ENCODE assay signal across 18 mouse cellular contexts in the genomic region with DNA sequence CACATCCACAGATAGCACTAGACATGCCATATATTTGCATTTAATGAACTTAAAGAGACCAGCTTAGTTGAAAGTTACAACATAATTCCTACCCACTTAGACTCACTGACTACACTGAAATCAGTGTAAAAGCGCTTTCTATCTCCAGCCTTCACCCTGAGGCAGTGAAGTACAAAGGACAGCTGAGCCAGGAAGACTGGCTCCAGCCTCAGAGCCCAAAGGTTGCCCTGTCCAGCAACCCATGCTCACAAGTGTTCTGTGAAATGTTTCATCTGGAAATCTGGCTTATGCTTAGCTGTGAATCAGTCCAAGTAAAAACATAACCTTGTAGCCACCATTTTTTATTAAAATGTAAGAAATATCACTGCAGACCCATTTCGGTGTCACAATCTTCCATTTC.
"Had no signal": no experiment of that assay in that cellular context is flagged by ENCODE, and none has a peak within 500 bp of the region (broad histone marks: within the 10 kb centered on the region; RNA-seq: fewer than 3 reads in every experiment).

No protein-coding gene starts in this region.

- H3K4me3 ChIP-seq: midbrain, embryonic 10.5 days; midbrain, embryonic 12.5 days; myocyte; neural tube, embryonic 13.5 days; neural tube, embryonic 15.5 days had no signal

- H3K4me1 ChIP-seq: midbrain, embryonic 10.5 days; midbrain, embryonic 12.5 days; neural tube, embryonic 13.5 days; neural tube, embryonic 15.5 days had no signal

- H3K27ac ChIP-seq: midbrain, embryonic 10.5 days; midbrain, embryonic 12.5 days; neural tube, embryonic 13.5 days; neural tube, embryonic 15.5 days had no signal

- H3K27me3 ChIP-seq: midbrain, embryonic 12.5 days; neural tube, embryonic 13.5 days; neural tube, embryonic 15.5 days had no signal

- DNase-seq: lung, adult 18-20 months; lung, embryonic 14.5 days; lung, postnatal 10 days; lung, postnatal 4 days; midbrain, embryonic 14.5 days; retina, postnatal 1 day; right cerebral cortex, adult 18-20 months; right cerebral cortex, postnatal 25 days; right cerebral cortex, postnatal 4 days; spleen, adult 18-20 months; thymus, adult 18-20 months; thymus, postnatal 14 days; thymus, postnatal 36 days had no signal
